Mouse (Mus musculus): Measurements from ENCODE around the gene Gpatch11. TPM values are rescaled to one million over a fixed set of nuclear protein-coding genes. Genes with fewer than 3 reads are reported as not detected.
A peak's percentile ranks its signal among the peaks of the same experiment; 100 is the strongest.

Gene Gpatch11
- polyA plus RNA-seq, 1 experiment from 2014 or later: 44.3 TPM

DNA sequence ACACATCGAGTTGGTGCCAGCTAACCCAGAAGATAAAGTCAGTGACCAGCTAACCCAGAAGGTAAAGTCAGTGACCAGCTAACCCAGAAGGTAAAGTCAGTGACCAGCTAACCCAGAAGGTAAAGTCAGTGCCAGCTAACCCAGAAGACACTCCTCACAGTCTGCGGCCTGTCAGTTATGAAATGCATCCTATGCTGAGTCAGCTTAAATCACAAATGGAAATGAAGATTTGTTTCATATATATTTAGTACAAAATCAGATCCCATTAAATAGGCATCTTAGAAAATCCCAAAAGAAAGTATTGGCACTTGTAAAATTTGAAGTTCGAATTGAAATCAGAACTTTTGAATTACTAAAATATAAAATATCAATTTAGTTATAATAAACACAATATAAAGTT, 25.8 kb upstream of the Gpatch11 start:
- Histone ChIP-seq H3K4me2 (ENCODE audit: low read length) (no peak overlapping the region), H3K9ac (replicated peaks; ENCODE audit: low read length) (no peak overlapping the region), H3K4me3 (replicated peaks; ENCODE audit: low read depth, low read length) (no peak overlapping the region), H3K4me1 (ENCODE audit: control insufficient read depth, insufficient read depth, low read length) (no peaks in the 10 kb centered on the region), H3K27ac (replicated peaks; ENCODE audit: low read depth, low read length) (no peak overlapping the region), H3K9me3 (ENCODE audit: control insufficient read depth, low read length) (no peaks in the 10 kb centered on the region), H3K36me3 (ENCODE audit: control insufficient read depth, insufficient read depth, low read length) (peaks cover 62% of the 10 kb centered on the region), H3K27me3 (ENCODE audit: control insufficient read depth, insufficient read depth, low read length) (no peaks in the 10 kb centered on the region)
- ATAC-seq (ENCODE audit: low FRiP score, low TSS enrichment) (no peak), DNase-seq (no peak)
- 93% methylated on average over 3 of the region's 3 CpGs for WGBS

DNA sequence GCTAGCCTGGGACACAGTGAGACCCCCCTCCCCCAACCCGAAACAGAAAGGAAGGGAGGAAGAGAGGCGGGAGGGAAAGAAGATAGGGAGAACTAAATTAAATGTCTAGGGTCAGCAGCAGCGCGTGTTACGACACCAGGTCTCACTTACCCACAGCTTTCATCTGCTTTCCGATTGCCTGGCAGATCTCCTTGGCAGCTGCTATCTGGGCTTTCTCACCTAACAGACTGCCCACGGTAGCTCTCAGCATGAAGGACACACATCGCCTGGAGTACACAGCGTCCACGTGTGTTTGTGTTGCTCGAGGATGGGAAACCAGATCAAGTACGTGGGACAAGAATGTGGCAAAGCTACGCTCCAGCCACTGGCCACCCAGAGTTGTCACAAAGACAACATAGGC, 11.0 kb upstream of the Gpatch11 start:
- no peaks in the 10 kb centered on the region for H3K27me3 ChIP-seq (ENCODE audit: control insufficient read depth, insufficient read depth, low read length)
- no peak overlapping the region for H3K4me2 ChIP-seq (ENCODE audit: low read length)
- no peak overlapping the region for H3K4me3 ChIP-seq (replicated peaks; ENCODE audit: low read depth, low read length)
- no peak for DNase-seq
- no peak overlapping the region for H3K9ac ChIP-seq (replicated peaks; ENCODE audit: low read length)
- H3K27ac ChIP-seq (replicated peaks; ENCODE audit: low read depth, low read length): no peak overlapping the region
- no peaks in the 10 kb centered on the region for H3K4me1 ChIP-seq (ENCODE audit: control insufficient read depth, insufficient read depth, low read length)
- peaks cover 86% of the 10 kb centered on the region for H3K36me3 ChIP-seq (ENCODE audit: control insufficient read depth, insufficient read depth, low read length)
- ATAC-seq (ENCODE audit: low FRiP score, low TSS enrichment): no peak
- WGBS: 94% methylated on average over 13 of the region's 13 CpGs
- no peaks in the 10 kb centered on the region for H3K9me3 ChIP-seq (ENCODE audit: control insufficient read depth, low read length)

DNA sequence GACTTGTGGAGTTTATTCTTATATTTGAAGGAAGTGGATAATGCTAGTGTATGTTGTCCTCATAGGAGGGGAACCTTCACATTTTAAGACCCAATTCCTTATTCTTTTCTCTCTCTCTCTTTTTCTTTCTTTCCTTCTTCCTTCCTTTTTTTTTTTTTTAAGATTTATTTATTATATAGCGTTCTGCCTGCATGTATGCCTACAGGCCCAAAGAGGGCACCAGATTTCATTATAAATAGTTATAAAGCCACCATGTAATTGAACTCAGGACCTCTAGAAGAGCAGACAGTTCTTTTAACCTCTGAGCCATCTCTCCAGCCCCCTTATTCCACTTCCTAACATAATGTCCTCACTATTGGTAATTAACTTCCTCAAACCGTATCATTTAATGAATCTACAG, 689 bp downstream of the Gpatch11 start:
- DNase-seq (peak; percentile 33), ATAC-seq (ENCODE audit: low FRiP score, low TSS enrichment) (no peak)
- Histone ChIP-seq H3K4me2 (ENCODE audit: low read length) (peak overlapping the region; percentile 87), H3K27me3 (ENCODE audit: control insufficient read depth, insufficient read depth, low read length) (no peaks in the 10 kb centered on the region), H3K4me1 (ENCODE audit: control insufficient read depth, insufficient read depth, low read length) (peaks cover 8% of the 10 kb centered on the region), H3K9me3 (ENCODE audit: control insufficient read depth, low read length) (no peaks in the 10 kb centered on the region), H3K36me3 (ENCODE audit: control insufficient read depth, insufficient read depth, low read length) (peaks cover 35% of the 10 kb centered on the region), H3K4me3 (replicated peaks; ENCODE audit: low read depth, low read length) (peak overlapping the region; percentile 86), H3K27ac (replicated peaks; ENCODE audit: low read depth, low read length) (no peak overlapping the region; the same call in 1 of the 2 replicates), H3K9ac (replicated peaks; ENCODE audit: low read length) (peak overlapping the region; percentile 59)
- WGBS: 42% methylated on average over 2 of the region's 2 CpGs

DNA sequence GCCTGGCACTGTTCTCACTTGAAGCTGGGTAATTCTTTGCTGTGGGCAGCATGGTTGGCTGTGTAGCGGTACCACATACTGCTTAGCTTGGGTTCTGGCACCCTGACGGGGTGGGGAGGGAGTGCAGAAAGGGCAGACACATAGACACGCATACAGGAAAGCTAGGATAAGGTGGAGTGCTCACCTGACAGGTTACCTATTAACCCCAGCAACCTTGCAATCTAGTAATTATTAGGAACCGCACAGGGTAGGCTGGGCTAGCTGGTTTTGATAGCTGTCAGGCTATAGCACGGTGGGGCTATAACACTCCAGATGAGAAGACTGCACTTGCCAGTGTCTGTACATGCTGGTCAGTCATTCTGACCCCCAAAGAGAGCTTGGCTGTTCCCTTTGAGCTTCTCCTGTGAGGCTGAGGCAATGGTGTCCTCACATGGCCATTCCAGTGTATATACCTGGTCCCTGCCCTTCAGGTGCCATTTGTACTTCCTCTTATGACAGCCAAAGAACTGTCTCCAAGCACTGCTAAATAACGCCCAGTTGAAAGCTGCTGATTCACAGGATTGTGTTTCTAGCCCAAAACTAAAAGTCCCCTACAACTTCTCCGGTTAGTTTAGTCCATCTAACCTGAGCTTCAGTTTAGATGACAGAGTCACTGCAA, 7.0 kb downstream of the Gpatch11 start:
- Histone ChIP-seq H3K4me3 (replicated peaks; ENCODE audit: low read depth, low read length) (no peak overlapping the region), H3K36me3 (ENCODE audit: control insufficient read depth, insufficient read depth, low read length) (peaks cover 87% of the 10 kb centered on the region), H3K4me1 (ENCODE audit: control insufficient read depth, insufficient read depth, low read length) (no peaks in the 10 kb centered on the region), H3K9ac (replicated peaks; ENCODE audit: low read length) (no peak overlapping the region), H3K4me2 (ENCODE audit: low read length) (no peak overlapping the region), H3K27me3 (ENCODE audit: control insufficient read depth, insufficient read depth, low read length) (no peaks in the 10 kb centered on the region), H3K9me3 (ENCODE audit: control insufficient read depth, low read length) (no peaks in the 10 kb centered on the region), H3K27ac (replicated peaks; ENCODE audit: low read depth, low read length) (no peak overlapping the region)
- WGBS: 94% methylated on average over 7 of the region's 7 CpGs
- ATAC-seq (ENCODE audit: low FRiP score, low TSS enrichment): no peak
- no peak for DNase-seq

DNA sequence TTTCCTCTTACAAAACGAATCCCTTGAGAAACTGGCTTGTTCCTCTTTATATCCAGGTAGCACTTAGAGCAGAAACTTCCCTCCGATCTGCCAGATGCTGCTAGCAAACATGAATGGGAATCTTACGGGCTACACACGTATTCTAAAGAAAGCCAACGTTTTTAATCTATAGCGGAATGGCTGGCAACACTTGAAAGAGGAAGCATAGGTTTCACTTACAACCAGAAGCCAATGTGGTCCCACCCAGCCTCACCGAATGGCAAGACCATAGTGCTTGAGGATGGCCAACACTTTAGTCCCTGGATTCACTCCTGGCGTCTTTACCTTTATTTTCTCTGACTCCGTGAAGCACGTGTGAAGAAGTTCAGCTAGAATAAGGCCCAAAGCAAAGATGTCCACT, 20.9 kb downstream of the Gpatch11 start:
- no peaks in the 10 kb centered on the region for H3K27me3 ChIP-seq (ENCODE audit: control insufficient read depth, insufficient read depth, low read length)
- WGBS: 91% methylated on average over 10 of the region's 10 CpGs

DNA sequence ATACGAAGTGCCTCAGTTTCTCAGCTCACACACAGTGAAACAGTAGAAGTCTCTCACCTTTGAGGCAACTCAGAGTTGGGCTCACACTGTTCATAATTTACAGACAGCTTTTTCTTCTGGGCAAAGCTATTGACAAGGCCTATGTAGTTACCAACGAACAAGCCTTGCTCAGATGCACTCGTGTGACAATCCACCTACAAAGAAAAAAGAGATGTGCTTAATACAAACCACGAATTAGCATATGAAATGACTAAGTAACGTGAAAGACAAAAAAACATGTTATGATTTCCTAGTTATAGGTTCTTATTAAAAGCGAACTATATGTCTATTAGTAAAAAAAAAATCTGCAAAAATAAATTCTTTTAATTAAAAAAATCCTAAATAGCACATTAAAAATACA, 38.5 kb downstream of the Gpatch11 start:
- H3K9ac ChIP-seq (replicated peaks; ENCODE audit: low read length): no peak overlapping the region
- 87% methylated on average over 6 of the region's 6 CpGs for WGBS
- H3K4me3 ChIP-seq (replicated peaks; ENCODE audit: low read depth, low read length): no peak overlapping the region
- no peak overlapping the region for H3K27ac ChIP-seq (replicated peaks; ENCODE audit: low read depth, low read length)
- ATAC-seq (ENCODE audit: low FRiP score, low TSS enrichment) (no peak), DNase-seq (no peak)
- no peaks in the 10 kb centered on the region for H3K9me3 ChIP-seq (ENCODE audit: control insufficient read depth, low read length)
- no peaks in the 10 kb centered on the region for H3K36me3 ChIP-seq (ENCODE audit: control insufficient read depth, insufficient read depth, low read length)
- H3K4me2 ChIP-seq (ENCODE audit: low read length): no peak overlapping the region
- no peaks in the 10 kb centered on the region for H3K27me3 ChIP-seq (ENCODE audit: control insufficient read depth, insufficient read depth, low read length)
- H3K4me1 ChIP-seq (ENCODE audit: control insufficient read depth, insufficient read depth, low read length): no peaks in the 10 kb centered on the region

More for the DNA sequence above, 20.9 kb downstream of the Gpatch11 start:
- Histone ChIP-seq H3K36me3 (ENCODE audit: control insufficient read depth, insufficient read depth, low read length) (no peaks in the 10 kb centered on the region), H3K4me1 (ENCODE audit: control insufficient read depth, insufficient read depth, low read length) (no peaks in the 10 kb centered on the region), H3K27ac (replicated peaks; ENCODE audit: low read depth, low read length) (no peak overlapping the region), H3K4me3 (replicated peaks; ENCODE audit: low read depth, low read length) (no peak overlapping the region), H3K9me3 (ENCODE audit: control insufficient read depth, low read length) (no peaks in the 10 kb centered on the region), H3K4me2 (ENCODE audit: low read length) (no peak overlapping the region), H3K9ac (replicated peaks; ENCODE audit: low read length) (no peak overlapping the region)
- ATAC-seq (ENCODE audit: low FRiP score, low TSS enrichment) (no peak), DNase-seq (no peak)

DNA sequence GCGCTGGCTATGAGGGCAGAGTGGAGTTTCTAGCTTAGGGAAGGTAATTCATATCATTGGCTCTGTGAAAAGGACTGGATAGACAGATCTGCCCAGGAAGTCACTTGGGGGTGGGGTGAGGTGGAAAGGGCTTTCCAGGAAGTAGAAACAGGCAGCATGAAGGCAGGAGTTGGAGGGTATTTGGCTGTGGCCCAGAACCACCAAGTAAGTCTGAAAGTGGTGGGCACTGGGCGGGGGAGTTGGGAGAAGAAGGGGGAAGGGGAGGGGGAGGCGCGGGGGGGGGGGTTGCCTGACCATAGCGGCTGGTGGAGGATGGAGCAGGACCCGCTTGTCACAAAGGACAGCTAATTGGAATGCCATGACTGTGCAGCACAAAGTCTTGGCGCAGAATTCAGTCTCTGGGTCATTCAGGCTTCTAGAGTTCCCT, 46.5 kb downstream of the Gpatch11 start:
- ATAC-seq (ENCODE audit: low FRiP score, low TSS enrichment): peak; percentile 55; the same call in 1 of the 2 replicates
- DNase-seq: peak; percentile 41
- no peak overlapping the region for H3K27ac ChIP-seq (replicated peaks; ENCODE audit: low read depth, low read length)
- no peaks in the 10 kb centered on the region for H3K27me3 ChIP-seq (ENCODE audit: control insufficient read depth, insufficient read depth, low read length)
- peak overlapping the region; percentile 66 for H3K4me2 ChIP-seq (ENCODE audit: low read length)
- WGBS: 13% methylated on average over 6 of the region's 7 CpGs
- H3K36me3 ChIP-seq (ENCODE audit: control insufficient read depth, insufficient read depth, low read length): no peaks in the 10 kb centered on the region
- no peaks in the 10 kb centered on the region for H3K9me3 ChIP-seq (ENCODE audit: control insufficient read depth, low read length)
- peak overlapping the region; percentile 36 for H3K4me3 ChIP-seq (replicated peaks; ENCODE audit: low read depth, low read length)
- peaks cover 4% of the 10 kb centered on the region; the same call in 1 of the 2 replicates for H3K4me1 ChIP-seq (ENCODE audit: control insufficient read depth, insufficient read depth, low read length)
- peak overlapping the region; percentile 42; the same call in 1 of the 2 replicates for H3K9ac ChIP-seq (replicated peaks; ENCODE audit: low read length)

DNA sequence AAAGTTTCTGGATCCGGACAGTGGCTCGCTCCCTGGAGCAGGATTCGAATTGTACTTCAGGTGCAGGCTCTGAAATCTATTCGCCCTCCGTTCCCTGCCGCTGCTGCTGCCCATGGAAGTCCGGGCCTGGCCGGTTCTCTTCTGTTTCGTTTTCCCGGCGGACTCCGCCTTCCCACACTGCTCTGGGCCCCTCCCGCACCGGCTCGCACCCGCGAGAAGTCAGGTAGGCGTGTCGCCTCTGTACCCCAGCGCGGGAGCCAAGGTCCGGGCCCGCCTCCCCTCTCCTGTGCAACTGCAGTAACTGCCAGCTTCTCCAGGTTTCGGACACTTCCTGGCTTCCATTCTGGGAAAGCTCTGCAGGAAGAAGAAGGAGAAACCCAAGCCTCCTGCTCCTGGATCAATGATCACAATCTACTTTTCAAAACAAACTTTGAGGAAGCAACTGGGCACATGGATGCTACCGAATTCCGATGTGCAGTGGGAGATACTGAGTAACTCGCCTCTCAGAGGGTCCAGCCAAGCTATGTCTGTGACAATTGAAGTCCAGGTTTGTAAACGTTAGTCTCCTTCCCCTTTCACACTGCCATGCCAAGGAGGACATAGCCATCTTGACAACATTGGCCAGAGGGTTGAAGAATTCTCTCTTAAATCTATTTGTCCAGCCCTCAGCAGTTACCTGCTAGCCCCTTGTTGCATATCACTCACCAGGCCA, 47.2 kb downstream of the Gpatch11 start, which contains the start of gene Eif2ak2:
Gene Eif2ak2 (minus strand): TSS at position 173 of the 712 bp plus-strand sequence.
- H3K27me3 ChIP-seq (ENCODE audit: control insufficient read depth, insufficient read depth, low read length): no peaks in the 10 kb centered on the region
- ATAC-seq (ENCODE audit: low FRiP score, low TSS enrichment): peak; percentile 81
- WGBS: 2% methylated on average over 28 of the region's 28 CpGs
- no peaks in the 10 kb centered on the region for H3K9me3 ChIP-seq (ENCODE audit: control insufficient read depth, low read length)
- H3K4me3 ChIP-seq (replicated peaks; ENCODE audit: low read depth, low read length): peak within 1 kb of the TSS; percentile 36
- peak within 1 kb of the TSS; percentile 66 for H3K4me2 ChIP-seq (ENCODE audit: low read length)
- DNase-seq: peak; percentile 61
- H3K36me3 ChIP-seq (ENCODE audit: control insufficient read depth, insufficient read depth, low read length): no peaks in the 10 kb centered on the region
- H3K4me1 ChIP-seq (ENCODE audit: control insufficient read depth, insufficient read depth, low read length): peaks cover 4% of the 10 kb centered on the region; the same call in 1 of the 2 replicates
- H3K27ac ChIP-seq (replicated peaks; ENCODE audit: low read depth, low read length): no peak within 1 kb of the TSS
- peak within 1 kb of the TSS; percentile 42; the same call in 1 of the 2 replicates for H3K9ac ChIP-seq (replicated peaks; ENCODE audit: low read length)

Data from midbrain, embryonic 14.5 days (tissue).